Mouse (Mus musculus): ENCODE measurements around the gene Elavl1.

- TF ChIP-seq CTCF (IDR thresholded peaks at IDR 0.05; ENCODE audit: low read depth) (peak; percentile 67), EP300 (optimal IDR thresholded peaks at IDR 0.05) (no peak)
Measured at GRCm38 (mm10) chr8:4372657-4373056, 47.4 kb upstream of the Elavl1 start.
